Mouse (Mus musculus) liver, postnatal 0 days (tissue): ENCODE data around the gene Slc4a1.

Experiments used
- CTCF ChIP-seq: sonication (generic); IDR thresholded peaks from 2 replicates; pipeline ENCODE4 v1.5.1; 2016; ENCODE audit warnings: antibody characterized with exemption, low read depth
- EP300 ChIP-seq: IDR thresholded peaks from 2 replicates; pipeline ENCODE4 v1.6.1; 2016; ENCODE audit warnings: antibody characterized with exemption, low read depth, mild to moderate bottlenecking

DNA sequence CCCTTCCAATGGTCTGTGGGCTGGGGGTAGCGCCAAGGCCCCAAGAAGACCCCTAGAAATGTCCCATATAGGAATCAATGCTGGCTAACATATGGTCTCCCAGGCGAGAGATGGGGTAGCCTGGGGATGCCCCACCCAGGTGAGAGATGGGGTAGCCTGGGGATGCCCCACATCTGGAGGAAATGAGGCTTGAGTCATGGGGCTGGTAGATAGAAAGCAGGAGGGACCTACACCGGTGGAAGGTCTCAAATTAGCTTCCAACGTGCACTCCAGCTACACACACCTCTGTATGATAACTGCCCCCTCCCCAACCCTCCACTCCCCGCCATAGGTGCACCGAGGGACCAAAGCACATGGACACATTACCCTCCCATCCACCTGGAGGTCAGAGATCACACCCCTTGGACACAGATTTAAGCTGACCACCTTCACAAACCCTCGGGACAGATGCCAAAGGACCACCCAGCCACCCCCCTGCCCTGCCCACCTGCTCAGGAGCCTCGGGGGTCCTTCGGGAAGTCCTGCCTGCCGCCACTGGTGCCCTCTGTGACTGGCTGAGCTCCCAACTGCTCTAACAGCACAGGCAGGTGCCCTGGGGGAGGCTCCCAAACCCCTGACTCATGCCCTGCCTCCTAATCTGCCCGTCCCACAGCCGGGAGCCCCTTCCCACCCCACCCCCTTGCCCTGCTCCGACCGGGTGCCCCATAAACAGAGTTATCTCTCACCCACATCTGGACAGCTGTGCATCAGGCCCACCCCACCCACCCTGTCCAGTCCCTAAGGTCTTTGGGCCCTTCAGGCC lies 1.2 kb downstream of the Slc4a1 start:
- TF ChIP-seq CTCF (no peak), EP300 (peak; percentile 98)
